Mouse (Mus musculus) G1E (cell line): Measurements from ENCODE around the gene Agpat3. TPM values are rescaled to one million over a fixed set of nuclear protein-coding genes. Genes with fewer than 3 reads are reported as not detected.

Source experiments
- ATAC-seq: 2 replicates; pipeline ENCODE4 v1.8.0; 2016; ENCODE audit warnings: mild to moderate bottlenecking; ENCODE audit not compliant: insufficient number of reproducible peaks, poor library complexity, low FRiP score, severe bottlenecking; ENCODE audit errors: extremely low read depth
- DNase-seq: peaks from one replicate; pipeline ENCODE4 v3.0.0; 2012; ENCODE audit warnings: low spot score
- H3K27me3 ChIP-seq: 2 replicates; pipeline ENCODE4 v1.6.1; 2012; ENCODE audit warnings: mild to moderate bottlenecking, low read length, inconsistent platforms; ENCODE audit not compliant: insufficient read depth
- H3K36me3 ChIP-seq: replicated peaks from 2 replicates; pipeline ENCODE3; 2012; ENCODE audit warnings: mild to moderate bottlenecking, inconsistent platforms
- H3K4me1 ChIP-seq: 2 replicates; pipeline ENCODE4 v1.6.1; 2012; ENCODE audit warnings: low read depth, low read length, inconsistent platforms, mixed read lengths; ENCODE audit not compliant: insufficient read depth
- H3K4me3 ChIP-seq: 2 replicates; pipeline ENCODE4 v1.5.1; 2012; ENCODE audit warnings: low read depth, mild to moderate bottlenecking, inconsistent platforms, low read length, moderate library complexity, mixed read lengths
- H3K9me3 ChIP-seq: replicated peaks from 2 replicates; pipeline ENCODE4 v1.6.1; 2012; ENCODE audit warnings: inconsistent platforms
- CTCF ChIP-seq: IDR thresholded peaks from 2 replicates; pipeline ENCODE4 v1.5.1; 2012; ENCODE audit warnings: low read depth, low read length, inconsistent platforms, mixed read lengths
- GATA1 ChIP-seq: IDR thresholded peaks from 2 replicates; pipeline ENCODE4 v1.6.1; 2012; ENCODE audit warnings: borderline replicate concordance, low read length, inconsistent platforms, mixed read lengths
- GATA2 ChIP-seq: IDR thresholded peaks from 2 replicates; pipeline ENCODE4 v1.6.1; 2012; ENCODE audit warnings: low read depth, low read length, inconsistent platforms, borderline replicate concordance
- POLR2AphosphoS5 ChIP-seq: IDR thresholded peaks from 2 replicates; pipeline ENCODE4 v1.6.1; 2012; ENCODE audit warnings: low read depth, low read length, inconsistent platforms; ENCODE audit not compliant: insufficient replicate concordance
- TAL1 ChIP-seq: conservative IDR thresholded peaks from 2 replicates; pipeline ENCODE4 v1.6.1; 2012; ENCODE audit warnings: low read depth, low read length, inconsistent platforms, mixed read lengths
- polyA plus RNA-seq: library from polyadenylated mRNA; stranded (reverse); fragments of >175 nt; gene quantifications from 2 replicates; pipeline ENCODE4 v1.2.3, GENCODE M21; 2012
- total RNA-seq, 2 experiments: library from RNA; stranded (forward) in 1 of 2; stranded (reverse) in 1 of 2; fragments of 200-1000 nt in 1 of 2; fragments of >200 nt in 1 of 2; fragmentation: Nextera tagmentation in 1 of 2; gene quantifications; 2 replicates each; pipeline ENCODE4 v1.2.3; 2014 to 2017

Agpat3 gene
- total and polyA plus RNA-seq, 3 experiments: 2.3 to 2.9 (median 2.3) TPM

- H3K4me3 ChIP-seq: no peak overlapping the region
- H3K27me3 ChIP-seq: peaks cover 62% of the 10 kb centered on the region
- no peaks in the 10 kb centered on the region for H3K9me3 ChIP-seq
- DNase-seq (peak; percentile 30), ATAC-seq (peak; percentile 45)
- peaks cover 7% of the 10 kb centered on the region for H3K4me1 ChIP-seq
- TF ChIP-seq CTCF (no peak), GATA2 (no peak), GATA1 (no peak), POLR2AphosphoS5 (no peak), TAL1 (no peak)
- H3K36me3 ChIP-seq: no peaks in the 10 kb centered on the region
Measured at GRCm38 (mm10) chr10:78311886-78312635, 40.2 kb downstream of the Agpat3 start.

GRCm38 (mm10) chr10:78310747-78311267 is 41.5 kb downstream of the Agpat3 start:
- H3K4me1 ChIP-seq: peaks cover 7% of the 10 kb centered on the region
- no peak overlapping the region for H3K4me3 ChIP-seq
- TF ChIP-seq CTCF (no peak), TAL1 (no peak), GATA2 (no peak), POLR2AphosphoS5 (no peak), GATA1 (no peak)
- DNase-seq: no peak
- no peak for ATAC-seq
- H3K27me3 ChIP-seq: peaks cover 62% of the 10 kb centered on the region
- H3K36me3 ChIP-seq: no peaks in the 10 kb centered on the region
- H3K9me3 ChIP-seq: no peaks in the 10 kb centered on the region

- no peaks in the 10 kb centered on the region for H3K36me3 ChIP-seq
- H3K9me3 ChIP-seq: no peaks in the 10 kb centered on the region
- no peak for TF ChIP-seq CTCF
- TF ChIP-seq GATA1: no peak
- TF ChIP-seq GATA2: no peak
- no peak for TF ChIP-seq TAL1
- TF ChIP-seq POLR2AphosphoS5: no peak
- DNase-seq (no peak), ATAC-seq (no peak)
- no peak overlapping the region for H3K4me3 ChIP-seq
- H3K4me1 ChIP-seq: peaks cover 7% of the 10 kb centered on the region
- H3K27me3 ChIP-seq: peaks cover 62% of the 10 kb centered on the region
Measured at GRCm38 (mm10) chr10:78308617-78309016, 43.7 kb downstream of the Agpat3 start.

GRCm38 (mm10) chr10:78307391-78307790 is 44.9 kb downstream of the Agpat3 start:
- TF ChIP-seq TAL1 (no peak), POLR2AphosphoS5 (no peak), GATA2 (no peak), GATA1 (no peak), CTCF (no peak)
- Histone ChIP-seq H3K4me1 (peaks cover 8% of the 10 kb centered on the region), H3K27me3 (peaks cover 57% of the 10 kb centered on the region), H3K9me3 (no peaks in the 10 kb centered on the region), H3K36me3 (no peaks in the 10 kb centered on the region), H3K4me3 (no peak overlapping the region)
- DNase-seq: no peak
- ATAC-seq: no peak

GRCm38 (mm10) chr10:78306027-78306426 is 46.3 kb downstream of the Agpat3 start:
- no peak for ATAC-seq
- H3K27me3 ChIP-seq: peaks cover 51% of the 10 kb centered on the region
- no peak for DNase-seq
- H3K36me3 ChIP-seq: no peaks in the 10 kb centered on the region
- H3K4me3 ChIP-seq: no peak overlapping the region
- no peaks in the 10 kb centered on the region for H3K9me3 ChIP-seq
- H3K4me1 ChIP-seq: 0 out of 2 replicates have a peak, but pooled peaks cover 3% of the 10 kb centered on the region
- TF ChIP-seq GATA1 (no peak), GATA2 (no peak), POLR2AphosphoS5 (no peak), TAL1 (no peak), CTCF (no peak)

GRCm38 (mm10) chr10:78304996-78305395 is 47.3 kb downstream of the Agpat3 start:
- no peak overlapping the region for H3K4me3 ChIP-seq
- DNase-seq (no peak), ATAC-seq (no peak)
- H3K9me3 ChIP-seq: no peaks in the 10 kb centered on the region
- peaks cover 48% of the 10 kb centered on the region for H3K27me3 ChIP-seq
- TF ChIP-seq TAL1 (no peak), GATA1 (no peak), GATA2 (no peak), POLR2AphosphoS5 (no peak), CTCF (no peak)
- H3K36me3 ChIP-seq: no peaks in the 10 kb centered on the region
- H3K4me1 ChIP-seq: 0 out of 2 replicates have a peak, but pooled peaks cover 3% of the 10 kb centered on the region
